Mouse (Mus musculus) retina, embryonic 14.5 days (tissue): ENCODE data around the gene Gm884.
A peak's percentile ranks its signal among the peaks of the same experiment; 100 is the strongest.
"Not testable (repeated sequence)": the region's sequence is repeated elsewhere in the genome, so short reads cannot be mapped to it uniquely, and the experiment has no call there.

Experiments used
- DNase-seq: peaks from one replicate; pipeline ENCODE4 v3.0.0-alpha.2; 2015; ENCODE audit warnings: low spot score

The Gm884 gene

GRCm38 (mm10) chr11:103634806-103635205, 13.9 kb upstream of the Gm884 start:
- DNase-seq: no peak

- no peak for DNase-seq
These were observed 6.5 kb upstream of the Gm884 start for GRCm38 (mm10) chr11:103627453-103627852.

- no peak for DNase-seq
These were observed 10.2 kb downstream of the Gm884 start for GRCm38 (mm10) chr11:103610772-103611171.

- no peak for DNase-seq
These were observed 14.3 kb downstream of the Gm884 start for GRCm38 (mm10) chr11:103606611-103607010.

GRCm38 (mm10) chr11:103578339-103578738, 42.6 kb downstream of the Gm884 start:
- no peak for DNase-seq

GRCm38 (mm10) chr11:103556021-103556420, 64.9 kb downstream of the Gm884 start:
- peak; percentile 46 for DNase-seq

- DNase-seq: not testable (repeated sequence)
These were observed 86.0 kb downstream of the Gm884 start for GRCm38 (mm10) chr11:103534973-103535372.

- DNase-seq: no peak
These were observed 108.8 kb downstream of the Gm884 start for GRCm38 (mm10) chr11:103512111-103512510.

GRCm38 (mm10) chr11:103504497-103504896, 116.4 kb downstream of the Gm884 start, which contains the start of gene Lrrc37a:
Gene Lrrc37a, minus strand, starts transcription at chr11:103504597.
- no peak for DNase-seq
